Mouse (Mus musculus): ENCODE data around the gene Rpl19.

GRCm38 (mm10) chr11:98066201-98066600, 39.7 kb downstream of the Rpl19 start:
- TF ChIP-seq CTCF (IDR thresholded peaks at IDR 0.05; ENCODE audit: control insufficient read depth, insufficient read depth, insufficient replicate concordance, low read depth, low read length) (no peak), POLR2A (IDR thresholded peaks at IDR 0.05; ENCODE audit: control insufficient read depth, low read depth, low read length) (no peak; the same call in 1 of the 2 replicates)

Measured in testis, adult 2 months (tissue).